Mouse (Mus musculus) neural tube, embryonic 15.5 days (tissue): ENCODE results near the gene Ppp1r27. TPM values are rescaled to one million over a fixed set of nuclear protein-coding genes. Genes with fewer than 3 reads are reported as not detected.
A peak's percentile ranks its signal among the peaks of the same experiment; 100 is the strongest.

Source experiments
- ATAC-seq: fragments of 200-750 bp; cut with Nextera tagmentation; 2 replicates; pipeline ENCODE4 v1.8.0; 2017; ENCODE audit warnings: mild to moderate bottlenecking, moderate TSS enrichment, moderate library complexity; ENCODE audit not compliant: low FRiP score
- H3K27ac ChIP-seq: fragments of 300-500 bp; sonication (generic); replicated peaks from 2 replicates; pipeline ENCODE4 v1.5.1; 2015; ENCODE audit warnings: mild to moderate bottlenecking, inconsistent platforms
- H3K27me3 ChIP-seq: fragments of 300-500 bp; sonication (generic); replicated peaks from 2 replicates; pipeline ENCODE4 v1.6.1; 2015; ENCODE audit warnings: inconsistent platforms
- H3K36me3 ChIP-seq: fragments of 300-500 bp; sonication (generic); 2 replicates; pipeline ENCODE4 v1.6.1; 2015; ENCODE audit warnings: inconsistent platforms
- H3K4me1 ChIP-seq: fragments of 300-500 bp; sonication (generic); 2 replicates; pipeline ENCODE4 v1.6.1; 2015; ENCODE audit warnings: inconsistent platforms
- H3K4me2 ChIP-seq: fragments of 300-500 bp; sonication (generic); 2 replicates; pipeline ENCODE4 v1.6.1; 2015; ENCODE audit warnings: inconsistent platforms, mild to moderate bottlenecking, moderate library complexity
- H3K4me3 ChIP-seq: fragments of 300-500 bp; sonication (generic); replicated peaks from 2 replicates; pipeline ENCODE4 v1.5.1; 2015; ENCODE audit warnings: mild to moderate bottlenecking, inconsistent platforms
- H3K9ac ChIP-seq: fragments of 300-500 bp; sonication (generic); replicated peaks from 2 replicates; pipeline ENCODE4 v1.6.1; 2015; ENCODE audit warnings: mild to moderate bottlenecking, inconsistent platforms
- H3K9me3 ChIP-seq: fragments of 300-500 bp; sonication (generic); replicated peaks from 2 replicates; pipeline ENCODE4 v1.6.1; 2016; ENCODE audit warnings: inconsistent platforms
- WGBS: fragments of 180-500 bp; shearing (Covaris S2); methylation state at CpG from one replicate; pipeline ENCODE4 v1.1.7; 2015; ENCODE audit warnings: mixed read lengths; 5-methylcytosine and 5-hydroxymethylcytosine counted together
- polyA plus RNA-seq: library from polyadenylated mRNA; unstranded; fragments of >200 nt; fragmentation: Nextera tagmentation; extraction: Ambion mirVana; gene quantifications from 2 replicates; pipeline ENCODE4 v1.2.1, GENCODE M21; 2015

The Ppp1r27 gene
- polyA plus RNA-seq, 1 experiment from 2014 or later, result 0.69 TPM

GRCm38 (mm10) chr11:120554834-120555233 is 3.9 kb upstream of the Ppp1r27 start:
- no peak overlapping the region for H3K9ac ChIP-seq
- H3K27me3 ChIP-seq, result no peaks in the 10 kb centered on the region
- no peaks in the 10 kb centered on the region; the same call in 1 of the 2 replicates for H3K9me3 ChIP-seq
- H3K4me2 ChIP-seq, result no peak overlapping the region
- 88% methylated on average over 7 of the region's 7 CpGs for WGBS
- peaks cover 12% of the 10 kb centered on the region for H3K4me1 ChIP-seq
- H3K4me3 ChIP-seq, result no peak overlapping the region
- H3K36me3 ChIP-seq, result peaks cover 12% of the 10 kb centered on the region
- H3K27ac ChIP-seq, result no peak overlapping the region
- ATAC-seq, result no peak

DNA sequence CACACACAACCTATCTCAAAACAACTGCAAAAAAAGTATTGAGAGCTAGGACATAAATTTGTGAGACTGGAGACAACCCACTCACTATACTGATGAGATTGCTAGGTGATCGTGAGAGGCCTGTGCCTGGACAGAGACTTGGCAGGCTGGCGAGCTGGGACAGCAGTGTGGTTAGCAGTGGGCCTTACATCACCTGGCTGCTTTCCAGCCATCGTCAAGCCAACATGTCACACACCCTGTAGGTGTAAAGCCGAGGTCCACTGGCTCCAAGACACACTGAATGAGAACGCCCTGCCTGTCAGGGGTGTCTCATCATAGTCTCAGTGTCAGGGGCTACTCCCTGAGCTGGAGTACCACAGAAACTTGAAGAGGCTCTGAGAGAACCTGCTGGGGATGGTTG is 1.8 kb upstream of the Ppp1r27 start:
- Histone ChIP-seq H3K36me3 (no peaks in the 10 kb centered on the region), H3K27ac (no peak overlapping the region), H3K27me3 (no peaks in the 10 kb centered on the region), H3K4me3 (no peak overlapping the region), H3K9ac (no peak overlapping the region), H3K9me3 (no peaks in the 10 kb centered on the region; the same call in 1 of the 2 replicates), H3K4me1 (peaks cover 24% of the 10 kb centered on the region), H3K4me2 (no peak overlapping the region)
- WGBS, result 81% methylated on average over 5 of the region's 5 CpGs
- ATAC-seq, result no peak

DNA sequence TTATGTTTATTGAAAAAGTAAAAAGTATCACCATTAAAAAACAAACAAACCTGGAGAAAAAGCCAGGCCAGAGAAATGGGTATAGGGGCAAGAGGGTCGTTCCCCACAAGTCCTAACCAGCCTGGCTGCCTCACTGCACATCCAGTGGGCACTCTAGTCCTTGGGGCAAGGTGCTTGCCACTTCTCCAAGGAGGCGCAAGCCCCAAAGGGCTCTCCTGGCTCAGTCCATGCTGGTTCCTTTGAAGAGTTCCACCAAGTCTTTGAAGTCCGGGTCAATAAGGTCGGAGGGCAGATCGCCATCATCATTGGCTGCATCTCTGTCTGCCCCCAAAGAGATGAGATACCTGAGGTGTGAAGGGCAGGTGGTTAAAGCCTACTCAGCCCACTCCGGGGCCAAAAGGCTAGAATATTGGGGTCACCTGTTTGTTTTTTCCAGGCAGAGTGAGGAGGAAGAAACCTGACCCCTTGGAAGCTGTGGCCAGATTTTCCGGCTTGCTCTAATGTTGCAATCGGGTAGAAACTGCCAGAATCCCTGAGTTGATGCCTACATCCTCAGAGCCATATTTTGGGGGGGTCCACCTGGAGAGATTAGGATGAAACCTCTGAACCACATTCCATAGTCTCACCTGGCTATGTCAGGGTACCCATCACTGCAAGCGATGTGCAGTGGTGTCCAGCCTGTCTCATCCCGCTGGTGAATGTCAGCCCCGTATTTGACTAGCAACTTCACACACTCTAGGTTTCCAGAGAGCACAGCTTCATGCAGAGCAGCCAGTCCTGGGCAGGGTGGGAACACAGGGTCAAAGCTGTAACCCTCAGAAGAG is 734 bp downstream of the Ppp1r27 start:
- peak overlapping the region; percentile 87 for H3K27ac ChIP-seq
- no peaks in the 10 kb centered on the region for H3K36me3 ChIP-seq
- 76% methylated on average over 11 of the region's 11 CpGs for WGBS
- no peak for ATAC-seq
- no peaks in the 10 kb centered on the region for H3K27me3 ChIP-seq
- H3K9me3 ChIP-seq, result no peaks in the 10 kb centered on the region
- H3K4me3 ChIP-seq, result peak overlapping the region; percentile 94
- peaks cover 43% of the 10 kb centered on the region for H3K4me1 ChIP-seq
- peak overlapping the region; percentile 98 for H3K9ac ChIP-seq
- H3K4me2 ChIP-seq, result peak overlapping the region; percentile 92

GRCm38 (mm10) chr11:120549168-120549945 is 1.6 kb downstream of the Ppp1r27 start, which contains the start of gene Mcrip1:
Mcrip1 (minus strand) TSS chr11:120549727.
- Histone ChIP-seq H3K27me3 (no peaks in the 10 kb centered on the region), H3K9ac (peak within 1 kb of the TSS; percentile 98), H3K4me2 (peak within 1 kb of the TSS; percentile 92), H3K4me1 (peaks cover 43% of the 10 kb centered on the region), H3K27ac (peak within 1 kb of the TSS; percentile 87), H3K9me3 (no peaks in the 10 kb centered on the region), H3K36me3 (peaks cover 5% of the 10 kb centered on the region), H3K4me3 (peak within 1 kb of the TSS; percentile 94)
- WGBS, result under 1% methylated on average over 67 of the region's 87 CpGs
- ATAC-seq, result peak; percentile 93

GRCm38 (mm10) chr11:120548786-120549167 is 2.2 kb downstream of the Ppp1r27 start:
- 32% methylated on average over 7 of the region's 7 CpGs for WGBS
- Histone ChIP-seq H3K27ac (peak overlapping the region; percentile 87), H3K27me3 (no peaks in the 10 kb centered on the region), H3K9me3 (no peaks in the 10 kb centered on the region), H3K4me1 (peaks cover 43% of the 10 kb centered on the region), H3K9ac (peak overlapping the region; percentile 98), H3K4me2 (peak overlapping the region; percentile 92), H3K36me3 (peaks cover 11% of the 10 kb centered on the region), H3K4me3 (peak overlapping the region; percentile 94)
- ATAC-seq, result 0 out of 2 replicates have a peak, but pooled peaks have one; percentile 4

DNA sequence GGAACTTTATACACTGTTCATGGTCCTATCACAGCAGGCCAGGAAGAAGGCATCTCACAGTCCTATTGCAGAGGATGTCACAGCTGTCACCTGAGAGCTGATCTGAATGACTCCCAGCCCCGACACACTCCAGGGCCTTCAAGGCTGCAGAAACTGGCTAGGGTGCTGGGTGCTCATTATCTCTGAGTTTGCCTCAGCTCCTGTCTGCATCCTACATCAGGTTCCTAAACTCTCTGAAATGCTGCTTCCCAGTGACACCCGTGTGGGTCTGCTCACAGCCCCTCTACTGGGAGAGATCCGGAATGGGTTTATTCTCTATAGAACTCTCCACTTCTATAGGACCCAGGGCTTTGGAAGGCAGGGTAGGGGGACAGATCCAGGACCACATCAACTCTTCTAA is 2.7 kb downstream of the Ppp1r27 start:
- Histone ChIP-seq H3K27ac (no peak overlapping the region), H3K9me3 (no peaks in the 10 kb centered on the region), H3K36me3 (peaks cover 17% of the 10 kb centered on the region), H3K27me3 (no peaks in the 10 kb centered on the region), H3K9ac (peak overlapping the region; percentile 98), H3K4me3 (peak overlapping the region; percentile 94), H3K4me2 (peak overlapping the region; percentile 92), H3K4me1 (peaks cover 43% of the 10 kb centered on the region)
- WGBS, result 83% methylated on average over 3 of the region's 3 CpGs
- ATAC-seq, result no peak

- WGBS, result 69% methylated on average over 2 of the region's 2 CpGs
- Histone ChIP-seq H3K27me3 (no peaks in the 10 kb centered on the region), H3K36me3 (peaks cover 24% of the 10 kb centered on the region), H3K9me3 (no peaks in the 10 kb centered on the region), H3K9ac (0 out of 2 replicates have a peak overlapping the region, but pooled peaks have one; percentile 98), H3K4me3 (0 out of 2 replicates have a peak overlapping the region, but pooled peaks have one; percentile 94), H3K4me2 (peak overlapping the region; percentile 92), H3K4me1 (peaks cover 43% of the 10 kb centered on the region), H3K27ac (no peak overlapping the region)
- ATAC-seq, result no peak
These were observed 3.5 kb downstream of the Ppp1r27 start for GRCm38 (mm10) chr11:120547469-120547868.

DNA sequence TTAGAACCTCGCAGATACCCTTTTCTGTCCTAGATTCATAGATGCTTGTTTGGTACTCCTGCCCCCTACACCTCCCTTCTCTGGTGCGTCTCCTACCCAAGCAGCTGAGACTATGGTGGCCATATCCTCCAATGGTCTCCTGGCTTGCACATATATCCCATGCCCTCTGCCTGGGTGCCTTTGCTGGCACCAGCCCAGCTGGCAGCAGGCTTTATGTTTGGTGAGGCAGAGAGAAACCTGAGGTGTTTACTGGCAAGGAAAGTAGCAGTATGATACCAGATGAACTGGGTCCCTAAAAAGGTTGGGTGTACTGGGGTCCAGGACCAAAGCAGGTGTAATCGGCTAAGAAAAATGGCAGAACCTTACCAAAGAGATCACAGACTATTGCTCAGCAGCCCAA is 5.0 kb downstream of the Ppp1r27 start:
- no peak for ATAC-seq
- Histone ChIP-seq H3K4me3 (no peak overlapping the region), H3K4me1 (peaks cover 41% of the 10 kb centered on the region), H3K27ac (no peak overlapping the region), H3K4me2 (no peak overlapping the region), H3K27me3 (no peaks in the 10 kb centered on the region), H3K36me3 (peaks cover 32% of the 10 kb centered on the region), H3K9ac (no peak overlapping the region), H3K9me3 (no peaks in the 10 kb centered on the region)
- 92% methylated on average over 3 of the region's 3 CpGs for WGBS

- WGBS, result 90% methylated on average over 6 of the region's 6 CpGs
- peaks cover 32% of the 10 kb centered on the region for H3K36me3 ChIP-seq
These were observed 8.6 kb downstream of the Ppp1r27 start for GRCm38 (mm10) chr11:120542376-120542775.

DNA sequence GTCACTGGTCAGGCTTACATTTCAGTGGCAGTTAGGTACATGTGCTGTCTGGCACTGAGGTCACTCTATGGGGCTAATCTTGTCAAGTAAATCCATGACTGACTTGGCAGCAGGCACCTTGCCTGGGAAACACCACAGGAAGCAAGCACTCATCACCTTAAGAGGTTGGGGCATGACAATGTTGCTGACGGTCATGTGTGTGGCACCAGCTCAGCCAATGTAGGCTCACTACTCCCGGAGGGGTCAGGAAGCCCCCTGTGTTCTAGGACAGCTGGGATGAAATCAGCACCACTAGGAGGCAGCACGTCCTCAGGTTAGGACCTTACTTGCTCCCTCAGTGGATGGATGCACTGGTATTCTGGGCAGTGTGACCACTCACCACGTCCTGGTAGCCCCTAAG is 9.0 kb downstream of the Ppp1r27 start:
- Histone ChIP-seq H3K4me3 (no peak overlapping the region), H3K27ac (no peak overlapping the region), H3K36me3 (peaks cover 32% of the 10 kb centered on the region), H3K4me2 (no peak overlapping the region), H3K9me3 (no peaks in the 10 kb centered on the region), H3K4me1 (peaks cover 31% of the 10 kb centered on the region), H3K27me3 (no peaks in the 10 kb centered on the region), H3K9ac (no peak overlapping the region)
- 46% methylated on average over 4 of the region's 4 CpGs for whole genome bisulfite sequencing
- no peak for ATAC-seq

More at GRCm38 (mm10) chr11:120542376-120542775, 8.6 kb downstream of the Ppp1r27 start:
- Histone ChIP-seq H3K4me2 (no peak overlapping the region), H3K27ac (no peak overlapping the region), H3K27me3 (no peaks in the 10 kb centered on the region), H3K4me1 (peaks cover 35% of the 10 kb centered on the region), H3K9me3 (no peaks in the 10 kb centered on the region), H3K4me3 (no peak overlapping the region), H3K9ac (no peak overlapping the region)
- ATAC-seq, result no peak

GRCm38 (mm10) chr11:120539285-120540014 is 11.5 kb downstream of the Ppp1r27 start:
- no peak overlapping the region for H3K4me3 ChIP-seq
- peaks cover 20% of the 10 kb centered on the region for H3K4me1 ChIP-seq
- 26% methylated on average over 10 of the region's 10 CpGs for WGBS
- ATAC-seq, result peak; percentile 58
- peak overlapping the region; percentile 38 for H3K27ac ChIP-seq
- H3K4me2 ChIP-seq, result no peak overlapping the region
- peaks cover 28% of the 10 kb centered on the region for H3K36me3 ChIP-seq
- no peaks in the 10 kb centered on the region for H3K9me3 ChIP-seq
- H3K9ac ChIP-seq, result 0 out of 2 replicates have a peak overlapping the region, but pooled peaks have one; percentile 3
- H3K27me3 ChIP-seq, result peaks cover 7% of the 10 kb centered on the region; the same call in 1 of the 2 replicates
